Mouse (Mus musculus) hindlimb bud, embryonic 11.5 days (tissue): ENCODE measurements around the gene Gm43951.
"Not testable (repeated sequence)": the region's sequence is repeated elsewhere in the genome, so short reads cannot be mapped to it uniquely, and the experiment has no call there.

ENCODE experiments used
- DNase-seq: peaks from one replicate; pipeline ENCODE4 v3.0.0-alpha.2; 2012; ENCODE audit warnings: low read depth, low spot score; ENCODE audit errors: extremely low spot score

The Gm43951 gene

GRCm38 (mm10) chr11:72205256-72205655 is 1.4 kb downstream of the Gm43951 start:
- no peak for DNase-seq

GRCm38 (mm10) chr11:72203440-72203839 is 3.2 kb downstream of the Gm43951 start:
- no peak for DNase-seq

DNA sequence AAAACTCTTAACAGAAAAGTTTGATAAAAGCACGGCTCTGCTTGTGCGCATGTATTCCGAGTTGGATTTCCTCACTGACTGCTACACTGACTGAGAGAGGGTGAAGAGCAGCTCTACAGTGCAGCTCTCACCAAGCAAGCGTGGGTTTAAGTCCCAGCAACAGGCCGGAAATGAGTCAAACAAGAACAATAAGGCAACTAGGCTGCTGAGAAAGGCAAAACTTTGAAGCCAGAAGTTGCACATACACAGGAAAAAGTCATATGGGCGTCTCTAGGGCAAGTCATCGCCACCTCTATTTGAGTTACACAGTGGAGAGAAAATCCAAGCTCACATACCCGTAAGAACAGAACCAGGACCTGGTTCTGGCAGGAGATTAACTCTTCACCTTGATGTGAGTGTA is 10.1 kb downstream of the Gm43951 start:
- no peak for DNase-seq

DNA sequence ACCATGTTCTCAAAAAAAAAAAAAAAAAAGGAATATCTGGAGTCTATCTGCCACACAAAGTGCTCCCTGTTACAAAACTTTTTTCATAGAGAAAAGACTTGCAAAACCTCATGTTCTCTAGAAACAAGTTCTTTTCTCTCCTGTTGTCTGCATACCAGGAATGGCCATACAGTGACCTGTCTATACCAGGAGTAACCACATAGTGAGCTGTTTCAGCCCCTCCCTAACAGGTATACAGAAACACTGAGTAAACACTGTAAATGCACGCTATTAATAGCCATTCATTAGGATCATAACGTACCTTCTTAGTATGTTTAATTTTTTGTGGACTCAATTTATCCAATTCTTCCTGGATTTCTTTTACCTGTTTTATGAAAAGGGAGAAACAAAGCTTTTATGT is 12.4 kb downstream of the Gm43951 start:
- DNase-seq: no peak

GRCm38 (mm10) chr11:72190857-72191256 is 15.8 kb downstream of the Gm43951 start:
- no peak for DNase-seq

DNA sequence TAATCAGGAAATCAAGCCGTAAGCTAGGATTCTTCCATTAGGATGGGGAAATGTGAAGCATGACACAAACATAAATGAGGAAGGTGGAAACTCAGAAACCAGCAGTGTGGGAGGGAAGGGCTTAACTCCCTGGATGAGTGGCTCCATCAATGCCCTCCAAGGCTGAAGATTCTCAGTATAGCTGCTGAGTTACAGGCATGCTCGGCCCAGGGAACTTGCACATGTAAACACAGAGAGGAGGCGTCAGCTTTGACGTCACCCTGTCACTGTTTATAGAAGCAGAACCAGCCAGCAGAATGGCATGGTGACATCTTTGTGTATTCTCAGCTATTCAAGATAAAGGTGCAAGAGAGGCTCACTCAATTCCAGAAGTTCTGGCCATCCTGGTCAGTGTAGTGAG is 22.4 kb downstream of the Gm43951 start:
- no peak for DNase-seq

DNA sequence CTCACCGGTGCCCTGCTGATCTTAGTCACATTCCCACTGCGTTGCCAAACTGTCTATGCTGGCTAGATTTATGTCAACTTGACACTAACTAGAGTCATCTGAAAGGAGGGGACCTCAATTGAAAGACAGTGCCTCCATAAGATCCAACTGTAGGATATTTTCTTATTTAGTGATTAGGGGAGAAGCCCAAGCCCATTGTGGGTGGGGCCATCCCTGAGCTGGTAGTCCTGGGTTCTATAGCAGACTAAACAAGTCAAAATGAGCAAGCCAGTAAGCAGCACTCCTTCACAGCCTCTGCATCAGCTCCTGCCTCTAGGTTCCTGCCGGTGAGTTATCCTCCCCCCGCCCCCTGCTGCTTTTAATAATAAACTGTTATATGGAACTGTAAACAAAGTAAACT is 25.5 kb downstream of the Gm43951 start:
- DNase-seq: no peak

- no peak for DNase-seq
Observed at GRCm38 (mm10) chr11:72180556-72180955, 26.1 kb downstream of the Gm43951 start.

DNA sequence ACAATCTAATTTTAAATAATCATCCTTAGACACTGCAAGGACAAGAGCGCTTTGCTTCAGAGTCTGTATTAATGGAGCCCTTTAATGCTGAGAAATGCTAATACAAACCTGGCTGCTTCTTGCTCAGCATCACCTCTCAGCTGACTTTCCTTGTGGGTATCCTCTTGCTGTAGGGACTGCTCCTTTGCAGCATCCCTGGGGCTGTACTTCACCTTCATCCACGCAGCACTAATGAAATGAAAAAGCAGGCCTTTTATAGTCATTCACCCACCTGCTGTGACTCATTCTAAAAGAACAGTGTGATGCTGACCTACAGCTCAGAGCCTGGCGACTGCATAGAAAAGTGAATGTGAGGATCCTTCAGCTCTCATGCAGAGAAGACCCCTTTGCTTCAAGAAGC is 30.1 kb downstream of the Gm43951 start:
- DNase-seq: no peak

- DNase-seq: no peak
Observed at GRCm38 (mm10) chr11:72175966-72176365, 30.7 kb downstream of the Gm43951 start.

GRCm38 (mm10) chr11:72174721-72175120 is 31.9 kb downstream of the Gm43951 start:
- DNase-seq: no peak

- DNase-seq: no peak
Observed at GRCm38 (mm10) chr11:72173506-72173905, 33.1 kb downstream of the Gm43951 start.

DNA sequence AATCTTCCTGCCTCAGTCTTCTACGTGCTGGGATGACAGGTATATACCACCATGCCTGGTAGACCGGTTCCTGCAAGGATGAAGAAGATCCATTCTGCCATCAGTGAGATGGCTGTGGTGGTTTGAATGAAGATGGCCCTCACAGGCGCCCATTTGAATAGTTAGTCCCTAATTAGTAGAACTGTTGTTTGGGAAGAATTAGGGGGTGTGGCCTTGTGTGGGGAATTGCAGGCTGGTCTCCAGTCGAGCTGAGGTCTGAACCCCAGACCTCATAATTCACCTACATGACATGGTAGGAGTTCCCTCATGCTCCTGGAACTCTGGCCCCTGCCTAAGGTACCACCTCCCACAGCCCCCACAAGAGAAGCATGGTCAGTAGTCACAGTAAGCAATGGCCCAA is 34.7 kb downstream of the Gm43951 start:
- not testable (repeated sequence) for DNase-seq

DNA sequence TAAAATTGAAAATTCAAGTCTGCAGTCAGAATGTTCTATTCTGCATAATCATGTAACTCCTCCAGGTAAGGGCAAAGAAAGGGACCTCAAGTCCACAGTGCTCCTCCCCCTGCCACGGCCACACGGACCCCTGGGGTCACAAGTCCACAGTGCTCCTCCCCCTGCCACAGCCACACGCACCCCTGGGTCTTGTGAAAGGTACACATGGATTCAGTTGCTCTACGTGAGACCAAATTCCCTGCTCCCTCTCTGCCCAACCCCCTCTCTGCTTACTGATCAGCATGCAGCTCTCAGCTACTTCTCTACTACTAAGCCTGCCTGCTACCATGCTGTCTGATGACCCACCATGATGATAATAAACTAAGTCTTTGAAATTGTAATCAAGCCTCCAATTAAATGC is 36.8 kb downstream of the Gm43951 start:
- DNase-seq: no peak

DNA sequence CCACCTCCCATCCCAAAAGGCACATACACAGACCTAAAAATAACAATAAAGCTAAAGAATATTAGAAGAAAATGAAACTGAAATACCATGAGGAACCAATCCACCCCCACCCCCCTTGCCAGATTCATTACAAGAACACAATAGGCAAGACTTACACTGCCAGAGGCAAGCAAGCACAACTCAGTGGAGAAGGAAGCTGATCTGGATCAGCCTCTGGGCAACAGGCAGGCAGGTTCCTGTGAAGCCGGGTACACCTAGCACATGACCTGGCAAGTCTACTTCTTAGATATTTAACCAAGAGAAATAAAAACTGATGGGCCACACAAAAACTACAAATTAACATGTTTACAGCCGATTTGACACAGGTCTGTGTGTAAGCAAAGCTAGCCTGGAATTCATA is 43.4 kb downstream of the Gm43951 start:
- no peak for DNase-seq

- no peak for DNase-seq
Observed at GRCm38 (mm10) chr11:72156624-72157023, 50.0 kb downstream of the Gm43951 start.

- no peak for DNase-seq
Observed at GRCm38 (mm10) chr11:72155981-72156428, 50.6 kb downstream of the Gm43951 start.

DNA sequence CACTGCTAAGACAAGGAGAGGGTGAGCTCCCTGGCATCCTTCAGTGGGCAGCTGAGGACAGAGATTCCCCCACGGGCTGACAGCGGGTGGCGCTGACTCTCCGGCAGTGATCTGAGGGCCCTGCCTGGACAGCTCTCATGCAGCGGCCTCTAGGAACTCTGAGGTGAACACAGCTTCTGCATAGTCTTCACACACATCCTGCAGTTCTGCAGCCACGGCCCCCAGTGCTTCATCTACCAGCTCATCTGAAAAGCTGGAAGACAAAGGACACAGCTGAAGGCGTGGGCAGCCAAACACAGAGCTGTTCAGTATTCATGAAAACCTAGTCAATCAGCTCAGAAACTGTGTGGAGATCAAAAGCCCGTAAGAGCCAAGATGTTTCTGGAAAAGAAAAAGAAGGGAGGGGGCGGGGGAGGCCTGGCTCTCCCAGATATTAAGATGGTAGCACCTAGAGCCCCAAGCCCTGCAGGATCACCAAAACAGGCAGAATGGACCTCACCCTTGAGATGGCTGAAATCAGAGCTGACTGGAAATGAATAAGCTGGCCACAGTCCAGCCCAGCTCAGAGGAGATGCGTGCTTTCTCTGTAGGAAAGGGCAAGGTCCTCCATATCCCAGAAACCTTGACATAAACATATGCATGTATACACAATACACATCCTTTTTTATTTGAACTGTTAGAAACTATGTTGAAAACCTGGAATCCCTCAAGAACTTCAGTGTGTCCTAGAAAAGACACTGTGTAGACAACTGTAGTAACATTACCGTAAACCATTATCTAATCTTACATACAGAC is 51.3 kb downstream of the Gm43951 start:
- DNase-seq: no peak
